Mouse (Mus musculus): ENCODE measurements around the gene Bicd2.

DNA sequence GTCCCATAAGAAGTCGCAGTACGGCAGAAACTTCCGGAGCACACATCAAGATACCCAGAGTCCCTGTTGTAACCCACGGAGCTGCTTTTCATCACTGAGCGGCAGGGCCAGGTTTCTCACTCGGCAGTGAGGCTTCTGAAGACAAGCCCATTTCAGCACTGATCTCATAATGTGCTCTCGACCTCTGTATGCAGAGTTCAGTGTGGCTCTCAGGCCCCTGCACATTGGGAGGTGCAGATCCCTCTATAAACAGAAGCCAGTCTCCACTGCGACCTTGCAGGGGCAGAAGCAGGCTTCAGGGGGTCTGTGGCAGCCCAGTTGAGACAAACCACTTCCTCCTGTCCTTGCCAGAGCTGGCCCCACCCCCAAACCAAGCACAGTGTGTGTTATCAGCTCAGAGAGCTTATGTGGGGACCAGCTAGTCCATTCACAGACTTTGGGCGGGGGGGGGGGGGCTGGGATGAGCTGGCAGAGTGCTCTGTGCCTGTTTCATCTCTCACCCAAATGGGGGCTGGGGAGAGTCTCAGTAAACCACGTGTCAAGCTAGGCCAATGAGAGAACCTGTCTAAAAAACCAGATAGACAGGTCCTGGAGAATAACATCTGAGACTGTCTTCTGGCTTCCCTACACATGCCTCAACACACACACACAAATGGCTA is 33.9 kb upstream of the Bicd2 start:
- TF ChIP-seq CTCF (IDR thresholded peaks at IDR 0.05; ENCODE audit: borderline replicate concordance, control insufficient read depth, extremely low read depth, insufficient read depth, low read length, poor library complexity) = no peak
- 0 out of 2 replicates have a peak, but pooled peaks have one; percentile 18 for TF ChIP-seq POLR2A (IDR thresholded peaks at IDR 0.05; ENCODE audit: control insufficient read depth, extremely low read depth, insufficient read depth, low read length, poor library complexity)
